Mouse (Mus musculus): ENCODE measurements around the gene Tdpoz1. TPM values are rescaled to one million over a fixed set of nuclear protein-coding genes. Genes with fewer than 3 reads are reported as not detected.

The Tdpoz1 gene
- polyA plus RNA-seq (2014; fragmentation: Illumina TruSeq; extraction: RNeasy Lipid Tissue Mini Kit (QIAGEN cat#74804); ENCODE audit: low read depth, low replicate concordance), result not detected

GRCm38 (mm10) chr3:93676210-93676609 is at the start of gene Tdpoz1:
TSS of gene Tdpoz1 (minus strand) at chr3:93676310.

GRCm38 (mm10) chr3:93692970-93693369 is 16.9 kb upstream of the Tdpoz1 start, which contains the start of gene Gm37596:
TSS of gene Gm37596 (minus strand) at chr3:93693070.

GRCm38 (mm10) chr3:93652586-93652985 is 23.5 kb downstream of the Tdpoz1 start, which contains the start of gene Tdpoz2:
TSS of gene Tdpoz2 (minus strand) at chr3:93652686.

Other genes starting within 250 kb of the Tdpoz1 start
- gene Tchh, start 234.0 kb downstream of the Tdpoz1 start, polyA plus RNA-seq (2014; fragmentation: Illumina TruSeq; extraction: RNeasy Lipid Tissue Mini Kit (QIAGEN cat#74804); ENCODE audit: low read depth, low replicate concordance), result 0.13 TPM
- not detected for gene Tchhl1, start 207.6 kb downstream of the Tdpoz1 start, polyA plus RNA-seq (2014; fragmentation: Illumina TruSeq; extraction: RNeasy Lipid Tissue Mini Kit (QIAGEN cat#74804); ENCODE audit: low read depth, low replicate concordance)
- 21.6 TPM for gene S100a11, start 155.8 kb downstream of the Tdpoz1 start, polyA plus RNA-seq (2014; fragmentation: Illumina TruSeq; extraction: RNeasy Lipid Tissue Mini Kit (QIAGEN cat#74804); ENCODE audit: low read depth, low replicate concordance)
- 180 TPM for gene S100a10, start 121.2 kb downstream of the Tdpoz1 start, polyA plus RNA-seq (2014; fragmentation: Illumina TruSeq; extraction: RNeasy Lipid Tissue Mini Kit (QIAGEN cat#74804); ENCODE audit: low read depth, low replicate concordance)
- not detected for gene Tdpoz2, start 23.6 kb downstream of the Tdpoz1 start, polyA plus RNA-seq (2014; fragmentation: Illumina TruSeq; extraction: RNeasy Lipid Tissue Mini Kit (QIAGEN cat#74804); ENCODE audit: low read depth, low replicate concordance)
- not detected for gene Gm37596, start 16.8 kb upstream of the Tdpoz1 start, polyA plus RNA-seq (2014; fragmentation: Illumina TruSeq; extraction: RNeasy Lipid Tissue Mini Kit (QIAGEN cat#74804); ENCODE audit: low read depth, low replicate concordance)
- not detected for gene Gm5773, start 96.7 kb upstream of the Tdpoz1 start, polyA plus RNA-seq (2014; fragmentation: Illumina TruSeq; extraction: RNeasy Lipid Tissue Mini Kit (QIAGEN cat#74804); ENCODE audit: low read depth, low replicate concordance)
- gene Tdpoz4, start 120.1 kb upstream of the Tdpoz1 start, polyA plus RNA-seq (2014; fragmentation: Illumina TruSeq; extraction: RNeasy Lipid Tissue Mini Kit (QIAGEN cat#74804); ENCODE audit: low read depth, low replicate concordance), result not detected
- gene Tdpoz3, start 149.7 kb upstream of the Tdpoz1 start, polyA plus RNA-seq (2014; fragmentation: Illumina TruSeq; extraction: RNeasy Lipid Tissue Mini Kit (QIAGEN cat#74804); ENCODE audit: low read depth, low replicate concordance), result not detected

Measured in liver, adult 10 weeks (tissue).